Mouse (Mus musculus): ENCODE results near the gene Ptch2. TPM values are rescaled to one million over a fixed set of nuclear protein-coding genes. Genes with fewer than 3 reads are reported as not detected.

Gene Ptch2
- polyA plus RNA-seq, 1 experiment, result 0.02 TPM

- H3K27me3 ChIP-seq (ENCODE audit: control insufficient read depth), result peaks cover 18% of the 10 kb centered on the region
- peaks cover 45% of the 10 kb centered on the region for H3K4me1 ChIP-seq (ENCODE audit: control insufficient read depth)
- H3K36me3 ChIP-seq (ENCODE audit: control insufficient read depth), result no peaks in the 10 kb centered on the region
- TF ChIP-seq GATA1 (IDR thresholded peaks at IDR 0.05; ENCODE audit: low read length), result no peak
- TF ChIP-seq TAL1 (IDR thresholded peaks at IDR 0.05; ENCODE audit: low read length), result no peak
- no peaks in the 10 kb centered on the region for H3K9me3 ChIP-seq (ENCODE audit: control insufficient read depth, low read length)
- H3K4me3 ChIP-seq (replicated peaks), result no peak overlapping the region
Measured at GRCm38 (mm10) chr4:117139217-117139612, 43.3 kb downstream of the Ptch2 start.

GRCm38 (mm10) chr4:117140613-117141012 is 44.7 kb downstream of the Ptch2 start:
- peaks cover 32% of the 10 kb centered on the region for H3K4me1 ChIP-seq (ENCODE audit: control insufficient read depth)
- no peaks in the 10 kb centered on the region for H3K9me3 ChIP-seq (ENCODE audit: control insufficient read depth, low read length)
- no peaks in the 10 kb centered on the region for H3K36me3 ChIP-seq (ENCODE audit: control insufficient read depth)
- TF ChIP-seq GATA1 (IDR thresholded peaks at IDR 0.05; ENCODE audit: low read length), result no peak
- no peak for TF ChIP-seq TAL1 (IDR thresholded peaks at IDR 0.05; ENCODE audit: low read length)
- H3K4me3 ChIP-seq (replicated peaks), result no peak overlapping the region
- H3K27me3 ChIP-seq (ENCODE audit: control insufficient read depth), result peaks cover 19% of the 10 kb centered on the region

DNA sequence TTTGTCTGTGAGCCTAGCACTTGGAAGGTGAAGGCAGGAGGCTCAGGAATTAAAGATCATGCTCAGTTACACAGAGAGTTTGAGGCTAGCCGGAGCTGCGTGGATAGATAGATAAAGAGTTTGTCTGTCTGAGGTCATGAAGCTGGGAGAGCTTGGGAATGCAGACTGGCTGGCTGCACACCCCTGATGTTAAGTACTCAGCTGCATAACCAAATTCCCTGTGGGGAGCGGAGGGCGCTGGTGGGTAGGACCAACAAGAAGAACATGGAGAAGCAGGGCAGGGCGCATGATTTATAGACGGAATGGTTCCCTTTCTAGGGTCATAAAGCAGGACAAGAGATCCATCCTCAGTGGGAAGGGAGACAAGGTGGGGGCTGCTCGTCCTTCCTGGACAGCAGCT is 47.1 kb downstream of the Ptch2 start:
- peaks cover 29% of the 10 kb centered on the region for H3K4me1 ChIP-seq (ENCODE audit: control insufficient read depth)
- no peaks in the 10 kb centered on the region for H3K9me3 ChIP-seq (ENCODE audit: control insufficient read depth, low read length)
- H3K4me3 ChIP-seq (replicated peaks), result no peak overlapping the region
- H3K36me3 ChIP-seq (ENCODE audit: control insufficient read depth), result peaks cover 5% of the 10 kb centered on the region
- TF ChIP-seq TAL1 (IDR thresholded peaks at IDR 0.05; ENCODE audit: low read length) (no peak), GATA1 (IDR thresholded peaks at IDR 0.05; ENCODE audit: low read length) (no peak)
- H3K27me3 ChIP-seq (ENCODE audit: control insufficient read depth), result peaks cover 19% of the 10 kb centered on the region

DNA sequence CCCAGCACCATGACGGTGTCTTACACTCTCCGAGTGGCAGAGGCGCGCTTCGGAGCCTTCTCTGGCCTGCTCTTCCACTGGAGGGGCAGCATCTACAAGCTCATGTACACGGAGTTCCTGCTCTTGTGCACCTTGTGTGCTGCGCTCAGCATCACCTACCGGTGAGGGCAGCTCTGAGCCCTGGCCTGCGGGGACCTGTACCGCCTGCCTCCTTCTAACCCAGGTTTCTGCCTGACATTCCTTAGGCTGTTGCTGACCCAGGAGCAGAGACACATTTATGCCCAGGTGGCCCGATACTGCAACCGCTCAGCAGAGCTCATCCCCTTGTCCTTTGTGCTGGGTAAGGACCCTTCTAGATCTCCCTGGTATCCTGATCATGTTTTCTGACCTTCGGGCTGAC is 49.4 kb downstream of the Ptch2 start:
- Histone ChIP-seq H3K27me3 (ENCODE audit: control insufficient read depth) (peaks cover 19% of the 10 kb centered on the region), H3K4me1 (ENCODE audit: control insufficient read depth) (peaks cover 12% of the 10 kb centered on the region), H3K36me3 (ENCODE audit: control insufficient read depth) (peaks cover 27% of the 10 kb centered on the region), H3K9me3 (ENCODE audit: control insufficient read depth, low read length) (no peaks in the 10 kb centered on the region), H3K4me3 (replicated peaks) (no peak overlapping the region)
- TF ChIP-seq GATA1 (IDR thresholded peaks at IDR 0.05; ENCODE audit: low read length), result no peak
- TF ChIP-seq TAL1 (IDR thresholded peaks at IDR 0.05; ENCODE audit: low read length), result no peak

GRCm38 (mm10) chr4:117146176-117146575 is 50.3 kb downstream of the Ptch2 start:
- Histone ChIP-seq H3K36me3 (ENCODE audit: control insufficient read depth) (peaks cover 36% of the 10 kb centered on the region), H3K9me3 (ENCODE audit: control insufficient read depth, low read length) (no peaks in the 10 kb centered on the region), H3K4me3 (replicated peaks) (no peak overlapping the region), H3K27me3 (ENCODE audit: control insufficient read depth) (peaks cover 18% of the 10 kb centered on the region), H3K4me1 (ENCODE audit: control insufficient read depth) (peaks cover 12% of the 10 kb centered on the region)
- no peak for TF ChIP-seq GATA1 (IDR thresholded peaks at IDR 0.05; ENCODE audit: low read length)
- no peak for TF ChIP-seq TAL1 (IDR thresholded peaks at IDR 0.05; ENCODE audit: low read length)

- TF ChIP-seq GATA1 (IDR thresholded peaks at IDR 0.05; ENCODE audit: low read length), result no peak
- TF ChIP-seq TAL1 (IDR thresholded peaks at IDR 0.05; ENCODE audit: low read length), result no peak
- peaks cover 55% of the 10 kb centered on the region for H3K36me3 ChIP-seq (ENCODE audit: control insufficient read depth)
- peaks cover 6% of the 10 kb centered on the region for H3K27me3 ChIP-seq (ENCODE audit: control insufficient read depth)
- no peaks in the 10 kb centered on the region for H3K9me3 ChIP-seq (ENCODE audit: control insufficient read depth, low read length)
- H3K4me3 ChIP-seq (replicated peaks), result no peak overlapping the region
- peaks cover 23% of the 10 kb centered on the region for H3K4me1 ChIP-seq (ENCODE audit: control insufficient read depth)
Measured at GRCm38 (mm10) chr4:117148047-117148713, 52.3 kb downstream of the Ptch2 start.

- peaks cover 61% of the 10 kb centered on the region for H3K36me3 ChIP-seq (ENCODE audit: control insufficient read depth)
- no peak overlapping the region for H3K4me3 ChIP-seq (replicated peaks)
- H3K27me3 ChIP-seq (ENCODE audit: control insufficient read depth), result peaks cover 5% of the 10 kb centered on the region
- H3K4me1 ChIP-seq (ENCODE audit: control insufficient read depth), result peaks cover 29% of the 10 kb centered on the region
- TF ChIP-seq GATA1 (IDR thresholded peaks at IDR 0.05; ENCODE audit: low read length) (no peak), TAL1 (IDR thresholded peaks at IDR 0.05; ENCODE audit: low read length) (no peak)
- no peaks in the 10 kb centered on the region for H3K9me3 ChIP-seq (ENCODE audit: control insufficient read depth, low read length)
Measured at GRCm38 (mm10) chr4:117148815-117149214, 52.9 kb downstream of the Ptch2 start.

DNA sequence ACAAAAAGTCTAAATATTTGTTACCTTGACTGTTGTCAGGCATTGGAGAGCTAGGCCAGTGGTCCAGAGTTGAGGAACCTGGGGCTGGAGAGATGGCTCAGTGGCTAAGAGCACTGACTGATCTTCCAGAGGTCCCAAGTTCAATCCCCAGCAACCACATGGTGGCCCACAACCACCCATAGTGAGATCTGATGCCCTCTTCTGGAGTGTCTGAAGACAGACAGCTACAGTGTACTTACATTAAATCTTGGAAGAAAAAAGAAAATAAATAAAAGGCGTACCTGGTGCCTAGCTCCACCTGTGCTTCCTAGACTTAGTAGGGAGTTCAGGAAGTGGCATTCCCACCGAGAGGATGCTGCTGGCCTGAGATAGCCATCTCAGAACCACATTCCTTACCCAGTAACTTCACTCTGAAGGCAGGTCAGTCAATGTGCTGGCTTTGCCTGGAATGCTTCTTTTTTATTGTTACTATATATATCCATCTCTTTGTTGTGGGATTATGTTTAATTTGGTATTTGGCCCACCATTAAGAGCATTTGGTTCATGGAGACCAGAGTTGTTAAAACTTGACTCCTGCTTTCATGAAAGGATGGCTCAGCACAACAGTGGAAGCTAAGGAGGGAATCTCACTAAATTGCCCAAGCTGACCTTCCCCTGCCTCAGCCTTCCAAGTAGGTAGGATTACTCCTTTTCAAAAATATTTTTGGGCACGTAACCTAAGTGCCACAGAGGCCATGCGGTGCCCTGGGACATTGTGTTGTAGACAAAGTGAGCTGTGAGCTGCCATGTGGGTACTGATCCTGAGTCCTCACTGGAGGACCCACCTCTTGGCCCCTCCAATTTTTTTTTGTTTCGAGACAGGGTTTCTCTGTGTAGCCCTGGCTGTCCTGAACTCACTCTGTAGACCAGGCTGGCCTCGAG is 53.7 kb downstream of the Ptch2 start:
- no peaks in the 10 kb centered on the region for H3K9me3 ChIP-seq (ENCODE audit: control insufficient read depth, low read length)
- peaks cover 68% of the 10 kb centered on the region for H3K36me3 ChIP-seq (ENCODE audit: control insufficient read depth)
- H3K4me1 ChIP-seq (ENCODE audit: control insufficient read depth), result peaks cover 36% of the 10 kb centered on the region
- no peaks in the 10 kb centered on the region; the same call in 1 of the 2 replicates for H3K27me3 ChIP-seq (ENCODE audit: control insufficient read depth)
- TF ChIP-seq TAL1 (IDR thresholded peaks at IDR 0.05; ENCODE audit: low read length), result no peak
- TF ChIP-seq GATA1 (IDR thresholded peaks at IDR 0.05; ENCODE audit: low read length), result no peak
- no peak overlapping the region for H3K4me3 ChIP-seq (replicated peaks)

DNA sequence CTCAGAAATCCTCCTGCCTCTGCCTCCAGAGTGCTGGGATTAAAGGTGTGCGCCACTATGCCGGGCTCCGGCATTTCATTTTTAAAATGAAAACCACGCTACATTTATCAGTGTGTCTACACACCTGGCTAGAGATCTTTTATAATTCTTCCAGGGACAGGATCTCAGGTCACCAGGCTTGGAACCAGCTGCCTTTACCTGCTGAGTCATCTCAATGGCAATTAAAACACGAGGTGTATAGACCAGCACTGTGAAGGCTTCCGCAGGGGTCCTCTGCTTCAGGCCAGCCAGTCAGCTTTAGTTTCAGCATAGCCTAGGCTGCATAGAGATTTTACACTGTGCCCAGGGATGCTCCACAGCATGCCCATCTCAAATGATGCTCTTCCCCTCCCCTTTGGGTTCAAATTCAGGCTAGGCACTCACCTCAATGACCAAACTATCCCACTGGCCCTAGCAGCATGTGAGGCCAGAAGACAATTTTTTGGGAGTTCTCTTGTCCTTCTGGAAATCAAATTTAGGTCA is 54.4 kb downstream of the Ptch2 start:
- Histone ChIP-seq H3K4me1 (ENCODE audit: control insufficient read depth) (peaks cover 42% of the 10 kb centered on the region), H3K9me3 (ENCODE audit: control insufficient read depth, low read length) (no peaks in the 10 kb centered on the region), H3K36me3 (ENCODE audit: control insufficient read depth) (peaks cover 76% of the 10 kb centered on the region), H3K27me3 (ENCODE audit: control insufficient read depth) (no peaks in the 10 kb centered on the region), H3K4me3 (replicated peaks) (no peak overlapping the region)
- TF ChIP-seq TAL1 (IDR thresholded peaks at IDR 0.05; ENCODE audit: low read length) (no peak), GATA1 (IDR thresholded peaks at IDR 0.05; ENCODE audit: low read length) (no peak)

All from erythroblast, embryonic 14.5 days (primary cell).